Mouse (Mus musculus) right cerebral cortex, adult 2 months (tissue): Measurements from ENCODE around the gene Cdhr1.

ENCODE experiments used
- DNase-seq, 2 experiments: peaks; one replicate each; pipeline ENCODE4 v3.0.0; 2021 to 2022; ENCODE audit warnings: low spot score in 2 of 2

Gene Cdhr1

DNA sequence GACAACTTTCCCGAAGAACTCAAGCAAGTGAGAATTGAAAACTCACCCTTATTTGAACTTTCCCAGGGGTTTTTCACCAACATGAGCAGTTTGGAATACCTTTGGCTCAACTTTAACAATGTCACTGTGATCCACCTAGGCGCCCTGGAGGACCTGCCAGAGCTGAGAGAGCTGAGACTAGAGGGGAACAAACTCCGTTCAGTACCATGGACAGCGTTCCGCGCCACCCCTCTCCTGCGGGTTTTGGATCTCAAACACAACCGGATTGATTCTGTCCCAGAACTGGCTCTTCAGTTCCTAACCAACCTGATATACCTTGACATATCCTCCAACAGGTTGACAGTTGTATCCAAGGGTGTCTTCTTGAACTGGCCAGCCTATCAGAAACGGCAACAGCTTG is 29.6 kb downstream of the Cdhr1 start:
- no peak for DNase-seq

DNA sequence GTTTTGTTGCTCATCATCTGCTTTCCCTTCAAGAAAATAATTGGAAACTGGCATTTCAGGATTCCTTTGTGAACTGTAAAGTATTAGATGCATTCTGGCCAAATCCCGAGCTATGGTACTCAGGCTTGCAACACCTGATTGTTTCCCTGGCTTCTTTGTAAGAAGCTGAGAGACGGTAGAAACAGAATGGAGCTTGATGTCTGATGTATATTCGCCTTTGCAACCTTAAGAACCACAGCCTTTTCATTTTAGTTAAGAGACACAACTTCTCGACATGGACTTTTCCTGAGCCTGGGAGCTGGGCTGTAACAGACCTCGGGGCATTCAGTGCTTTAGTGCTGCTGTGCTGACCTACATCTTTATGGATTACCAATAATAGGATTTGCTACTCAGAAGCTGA is 30.5 kb downstream of the Cdhr1 start, which contains the start of gene Lrit2:
Gene Lrit2, plus strand, starts transcription at position 301 of the 400 bp plus-strand sequence.
- DNase-seq: no peak

- peak; percentile 23 to 26 for DNase-seq
These were observed 31.5 kb downstream of the Cdhr1 start for GRCm38 (mm10) chr14:37066636-37067035.

GRCm38 (mm10) chr14:37064849-37065248 is 33.3 kb downstream of the Cdhr1 start:
- no peak for DNase-seq

DNA sequence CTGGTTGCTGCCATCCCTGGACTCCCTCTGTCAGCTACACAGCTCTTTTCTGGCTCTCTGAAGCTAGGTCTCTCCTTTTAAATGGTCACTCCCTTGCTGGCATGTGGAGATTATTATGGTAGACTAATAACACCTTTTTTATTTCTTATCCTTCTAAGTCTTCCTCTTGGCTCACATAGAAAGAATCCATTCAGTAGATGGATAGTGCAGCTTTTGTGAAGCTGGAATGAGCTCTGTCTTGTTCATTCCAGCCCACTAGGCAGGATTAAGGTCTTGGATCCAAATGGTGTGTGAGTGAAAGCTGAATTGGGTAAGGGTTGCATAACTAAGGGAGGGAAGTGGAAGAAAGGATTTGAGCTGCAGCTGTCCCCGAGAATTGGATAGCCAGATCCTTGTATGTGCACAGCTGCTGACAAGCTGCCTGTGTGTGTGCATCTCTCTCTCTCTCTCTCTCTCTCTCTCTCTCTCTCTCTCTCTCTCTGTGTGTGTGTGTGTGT is 49.2 kb downstream of the Cdhr1 start, which contains the start of gene Rgr:
Gene Rgr, minus strand, starts transcription at position 51 of the 497 bp plus-strand sequence.
- DNase-seq: no peak

DNA sequence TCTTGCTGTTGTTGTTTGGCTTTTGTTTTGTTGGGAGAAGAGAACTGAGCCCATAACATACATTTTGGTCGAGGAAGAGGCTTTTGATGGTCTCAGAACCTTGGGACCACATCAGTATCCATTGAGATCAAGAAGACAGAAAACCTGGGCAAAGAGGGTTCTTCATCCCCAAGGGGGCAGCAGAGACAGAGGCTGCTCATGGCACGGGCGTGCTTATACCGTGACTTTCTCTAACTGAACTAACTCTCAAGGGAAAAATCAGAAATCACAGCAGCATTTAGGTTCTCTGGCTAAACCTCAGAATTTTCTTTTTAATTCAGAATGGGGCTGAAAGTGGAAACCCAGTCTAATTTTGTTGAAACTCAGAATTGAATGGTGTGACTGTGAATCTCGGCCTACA is 63.7 kb downstream of the Cdhr1 start:
- peak in 1 of 2 experiments; percentile 13 for DNase-seq

GRCm38 (mm10) chr14:37033241-37033640 is 64.9 kb downstream of the Cdhr1 start:
- peak; percentile 89 to 92 for DNase-seq

- no peak for DNase-seq
These were observed 65.6 kb downstream of the Cdhr1 start for GRCm38 (mm10) chr14:37032481-37033104.

- no peak for DNase-seq
These were observed 69.6 kb downstream of the Cdhr1 start for GRCm38 (mm10) chr14:37028555-37028954.

- DNase-seq: no peak
These were observed 70.2 kb downstream of the Cdhr1 start for GRCm38 (mm10) chr14:37027951-37028350.
